Mouse (Mus musculus) forebrain, postnatal 0 days (tissue): Measurements from ENCODE around the gene Sall4. TPM values are rescaled to one million over a fixed set of nuclear protein-coding genes. Genes with fewer than 3 reads are reported as not detected.
"Not testable (repeated sequence)": the region's sequence is repeated elsewhere in the genome, so short reads cannot be mapped to it uniquely, and the experiment has no call there.

ENCODE experiments used
- ATAC-seq: fragments of 200-750 bp; cut with Nextera tagmentation; 2 replicates; pipeline ENCODE4 v1.8.0; 2017; ENCODE audit warnings: mild to moderate bottlenecking, moderate library complexity
- DNase-seq: peaks from one replicate; pipeline ENCODE4 v3.0.0-alpha.2; 2015
- H3K27ac ChIP-seq: fragments of 300-500 bp; sonication (generic); 2 replicates; pipeline ENCODE4 v1.5.1; 2014; ENCODE audit warnings: low read depth, mild to moderate bottlenecking, antibody characterized with exemption, low read length, moderate library complexity, mixed read lengths
- H3K27me3 ChIP-seq: fragments of 300-500 bp; sonication (generic); 2 replicates; pipeline ENCODE4 v1.6.1; 2014; ENCODE audit warnings: mild to moderate bottlenecking, low read length, mixed read lengths; ENCODE audit not compliant: insufficient read depth
- H3K36me3 ChIP-seq: fragments of 300-500 bp; sonication (generic); 2 replicates; pipeline ENCODE4 v1.6.1; 2014; ENCODE audit warnings: mild to moderate bottlenecking, moderate library complexity; ENCODE audit not compliant: insufficient read depth
- H3K4me1 ChIP-seq: fragments of 300-500 bp; sonication (generic); 2 replicates; pipeline ENCODE4 v1.6.1; 2014; ENCODE audit warnings: antibody characterized with exemption; ENCODE audit not compliant: insufficient read depth
- H3K4me2 ChIP-seq: fragments of 300-500 bp; sonication (generic); 2 replicates; pipeline ENCODE4 v1.6.1; 2014; ENCODE audit warnings: low read depth, mild to moderate bottlenecking, moderate library complexity
- H3K4me3 ChIP-seq: fragments of 300-500 bp; sonication (generic); 2 replicates; pipeline ENCODE4 v1.5.1; 2014; ENCODE audit warnings: low read depth, low read length, mixed read lengths
- H3K9ac ChIP-seq: fragments of 300-500 bp; sonication (generic); 2 replicates; pipeline ENCODE4 v1.6.1; 2014; ENCODE audit warnings: mild to moderate bottlenecking
- H3K9me3 ChIP-seq: fragments of 300-500 bp; sonication (generic); 2 replicates; pipeline ENCODE4 v1.6.1; 2016; ENCODE audit warnings: low read length
- CTCF ChIP-seq: sonication (generic); IDR thresholded peaks from 2 replicates; pipeline ENCODE4 v1.5.1; 2016; ENCODE audit warnings: antibody characterized with exemption, control low read depth, low read depth
- WGBS: fragments of 180-500 bp; shearing (Covaris S2); extraction: QIAGEN DNeasy Blood & Tissue Kit; methylation state at CpG from one replicate; pipeline ENCODE4 v1.1.7; 2014; 5-methylcytosine and 5-hydroxymethylcytosine counted together
- polyA plus RNA-seq: library from polyadenylated mRNA; unstranded; fragments of >200 nt; fragmentation: Nextera tagmentation; extraction: Ambion mirVana; gene quantifications from 2 replicates; pipeline ENCODE4 v1.2.1, GENCODE M21; 2015
- total RNA-seq: library from RNA; depleted of rRNA; stranded (reverse); fragments of >200 nt; gene quantifications from 2 replicates; pipeline ENCODE4 v1.2.3, GENCODE M21; 2014

Sall4 gene
- total and polyA plus RNA-seq, 2 experiments from 2014 or later, result 0.06 to 0.10 TPM

DNA sequence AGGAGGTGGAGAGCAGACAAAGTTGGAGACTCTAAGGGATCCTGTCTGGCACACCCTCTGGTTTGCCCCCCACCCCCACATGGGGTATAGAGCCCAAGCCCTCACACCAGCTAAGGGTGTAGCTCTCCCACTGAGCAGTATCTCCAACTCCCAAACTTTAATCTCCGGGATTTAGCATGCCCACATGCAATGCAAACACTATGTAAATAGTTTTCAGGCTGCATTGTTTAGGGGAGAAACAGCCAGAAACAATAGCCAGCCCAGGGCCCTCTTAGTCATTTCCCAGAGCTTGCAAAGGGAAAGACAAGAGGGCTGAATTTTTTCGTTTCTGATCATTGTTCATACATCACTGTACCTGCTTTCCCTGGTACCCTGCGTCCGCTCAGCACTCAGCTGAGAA, 5.8 kb downstream of the Sall4 start:
- no peak overlapping the region for H3K4me3 ChIP-seq

DNA sequence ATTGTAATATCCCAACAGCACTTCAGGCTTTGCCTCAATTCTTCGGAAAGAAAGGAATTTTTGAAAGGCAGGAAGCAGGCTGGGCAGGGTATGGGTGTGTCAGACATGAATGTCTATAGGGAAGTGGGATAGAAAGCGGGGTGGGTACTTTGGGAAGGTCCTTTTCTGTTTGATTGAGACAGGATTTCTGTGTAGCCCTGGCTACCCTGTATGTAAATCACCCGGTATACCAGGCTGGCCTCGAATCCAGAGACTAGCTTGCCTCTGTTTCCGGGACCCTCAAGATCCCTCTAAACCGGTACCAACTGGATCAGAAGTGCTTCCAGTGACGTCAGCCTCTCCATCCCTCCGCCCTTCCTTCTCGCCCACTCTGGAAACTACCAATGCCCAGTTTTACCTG, 6.6 kb downstream of the Sall4 start:
- DNase-seq (no peak), ATAC-seq (no peak)
- 85% methylated on average over 9 of the region's 9 CpGs for WGBS
- Histone ChIP-seq H3K27ac (no peak overlapping the region), H3K4me2 (no peak overlapping the region), H3K4me1 (0 out of 2 replicates have a peak, but pooled peaks cover 4% of the 10 kb centered on the region), H3K4me3 (no peak overlapping the region), H3K9ac (no peak overlapping the region), H3K9me3 (no peaks in the 10 kb centered on the region), H3K27me3 (peaks cover 30% of the 10 kb centered on the region), H3K36me3 (no peaks in the 10 kb centered on the region)
- TF ChIP-seq CTCF, result no peak

More for the DNA sequence above, 5.8 kb downstream of the Sall4 start:
- no peak overlapping the region for H3K27ac ChIP-seq
- no peak for TF ChIP-seq CTCF
- ATAC-seq (no peak), DNase-seq (no peak)
- H3K4me1 ChIP-seq, result peaks cover 4% of the 10 kb centered on the region; the same call in 1 of the 2 replicates
- H3K4me2 ChIP-seq, result no peak overlapping the region
- H3K9me3 ChIP-seq, result no peaks in the 10 kb centered on the region
- H3K27me3 ChIP-seq, result peaks cover 38% of the 10 kb centered on the region
- H3K9ac ChIP-seq, result no peak overlapping the region
- no peaks in the 10 kb centered on the region for H3K36me3 ChIP-seq
- 11% methylated on average over 4 of the region's 4 CpGs for WGBS

DNA sequence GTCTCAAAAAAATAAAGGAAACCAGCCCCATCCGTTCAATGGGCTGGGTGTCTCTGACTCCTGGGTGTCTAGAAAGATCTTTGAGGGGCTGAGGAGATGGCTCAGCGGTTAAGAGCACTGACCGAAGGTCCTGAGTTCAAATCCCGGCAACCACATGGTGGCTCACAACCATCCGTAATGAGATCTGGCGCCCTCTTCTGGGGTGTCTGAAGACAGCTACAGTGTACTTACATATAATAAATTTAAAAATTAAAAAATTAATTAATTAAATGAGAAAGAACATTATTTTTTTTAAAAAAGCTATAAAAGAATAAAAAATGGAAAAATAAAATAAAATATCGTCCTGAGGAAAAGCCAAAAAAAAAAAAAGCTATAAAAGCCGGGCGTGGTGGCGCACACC, 23.3 kb downstream of the Sall4 start:
- H3K4me3 ChIP-seq, H3K4me2 ChIP-seq, H3K9ac ChIP-seq, H3K4me1 ChIP-seq, H3K9me3 ChIP-seq, H3K27me3 ChIP-seq, H3K27ac ChIP-seq, DNase-seq, ATAC-seq, H3K36me3 ChIP-seq: not testable (repeated sequence)
- WGBS, result 89% methylated on average over 10 of the region's 10 CpGs

DNA sequence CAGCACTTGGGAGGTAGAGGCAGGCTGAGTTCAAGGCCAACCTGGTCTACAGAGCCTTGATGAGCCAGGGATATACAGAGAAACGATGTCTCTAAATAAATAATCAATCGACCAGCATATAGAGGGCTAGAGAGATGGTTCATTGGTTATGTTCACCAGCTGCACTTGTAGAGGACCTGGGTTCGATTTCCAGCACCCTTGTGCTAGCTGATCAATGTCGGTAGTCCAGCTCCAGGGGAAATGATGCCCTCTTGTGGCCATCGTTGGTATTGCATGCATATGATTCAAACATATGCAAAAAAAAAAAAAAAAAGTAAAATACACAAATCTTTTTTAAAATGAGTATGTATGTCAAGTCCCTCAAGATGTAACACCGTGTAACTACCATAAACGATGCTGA, 25.1 kb downstream of the Sall4 start:
- Histone ChIP-seq H3K27ac (peak overlapping the region; percentile 98), H3K9ac (no peak overlapping the region; the same call in 1 of the 2 replicates), H3K9me3 (no peaks in the 10 kb centered on the region), H3K4me2 (peak overlapping the region; percentile 56), H3K4me1 (no peaks in the 10 kb centered on the region), H3K36me3 (no peaks in the 10 kb centered on the region), H3K27me3 (no peaks in the 10 kb centered on the region), H3K4me3 (peak overlapping the region; percentile 98)
- peak; percentile 83 for TF ChIP-seq CTCF
- peak; percentile 81 for DNase-seq
- 25% methylated on average over 7 of the region's 7 CpGs for WGBS
- ATAC-seq, result no peak

DNA sequence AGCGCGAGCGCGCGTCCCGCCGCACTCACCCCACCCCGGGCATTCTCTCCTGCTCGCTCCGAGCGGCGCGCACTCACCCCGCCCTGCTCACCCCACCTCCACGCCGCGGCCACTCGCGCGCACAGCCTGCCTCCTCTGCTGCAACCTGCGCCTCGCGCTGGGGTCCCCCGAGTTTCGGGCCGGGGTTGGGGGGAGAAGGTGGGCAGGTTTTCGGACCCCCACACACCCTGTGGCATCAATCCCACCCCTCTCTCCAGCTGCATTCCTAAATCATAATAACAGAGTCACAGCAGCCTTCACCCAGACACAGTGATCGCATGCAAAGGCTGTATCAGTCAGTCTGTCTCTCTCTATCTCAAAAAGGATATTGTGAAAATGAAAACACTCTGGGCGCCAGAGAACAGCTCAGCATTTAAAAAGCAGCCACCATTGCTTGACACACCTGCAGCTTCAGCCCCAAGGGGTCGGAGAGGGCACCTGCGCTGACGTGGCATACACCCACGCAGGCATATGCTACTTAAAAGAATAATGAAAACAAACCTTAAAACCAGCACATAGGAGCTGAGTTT, 25.6 kb downstream of the Sall4 start, which contains the start of gene Atp9a:
Gene Atp9a, minus strand, starts transcription at position 351 of the 569 bp plus-strand sequence.
- Histone ChIP-seq H3K4me2 (peak within 1 kb of the TSS; percentile 56), H3K9ac (peak within 1 kb of the TSS; percentile 99), H3K36me3 (no peaks in the 10 kb centered on the region), H3K27ac (peak within 1 kb of the TSS; percentile 98), H3K9me3 (no peaks in the 10 kb centered on the region), H3K4me1 (no peaks in the 10 kb centered on the region), H3K27me3 (no peaks in the 10 kb centered on the region), H3K4me3 (peak within 1 kb of the TSS; percentile 98)
- ATAC-seq (peak; percentile 79), DNase-seq (peak; percentile 89)
- 6% methylated on average over 30 of the region's 33 CpGs for WGBS
- no peak for TF ChIP-seq CTCF

DNA sequence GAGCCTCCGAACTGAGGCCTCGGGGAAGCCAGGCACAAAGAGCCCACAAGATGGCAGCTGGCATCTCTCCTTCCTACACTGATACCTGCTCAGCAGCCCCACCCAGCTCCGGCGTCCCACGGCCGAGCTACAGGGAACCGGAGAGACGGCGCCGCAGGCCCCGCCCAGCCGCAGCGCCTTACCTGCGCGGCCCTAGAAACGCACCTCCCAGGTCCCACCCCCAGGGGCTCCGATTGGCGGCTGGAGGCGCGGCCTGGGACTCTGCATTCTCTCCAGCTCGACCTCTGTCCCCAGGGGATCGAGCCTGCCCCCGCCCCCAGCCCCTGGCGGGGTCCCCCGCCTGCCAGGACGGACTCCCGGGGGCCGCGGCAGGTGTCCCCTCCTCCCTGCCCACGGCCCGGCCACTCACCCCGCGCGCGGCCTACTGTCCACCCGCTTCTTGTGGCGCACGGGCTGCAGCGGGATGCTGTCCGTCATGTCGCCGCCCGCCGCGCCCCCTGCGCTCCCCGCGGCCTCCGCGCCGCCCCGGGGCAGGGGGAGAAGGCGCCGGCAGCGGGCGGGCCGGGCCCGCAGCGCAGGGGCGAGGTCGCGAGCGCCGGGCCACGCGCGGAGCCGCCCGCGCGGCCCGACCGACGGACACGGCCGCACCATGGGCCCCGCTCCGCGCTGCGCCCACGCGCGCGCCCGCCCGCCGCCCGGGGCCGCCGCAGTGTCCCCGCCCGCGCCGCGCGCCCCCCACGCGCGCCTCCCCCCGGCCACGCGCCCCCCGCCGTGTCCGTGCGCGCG, 26.3 kb downstream of the Sall4 start:
- no peaks in the 10 kb centered on the region for H3K4me1 ChIP-seq
- peak overlapping the region; percentile 56 for H3K4me2 ChIP-seq
- no peaks in the 10 kb centered on the region for H3K9me3 ChIP-seq
- DNase-seq (peak; percentile 89), ATAC-seq (peak; percentile 88)
- H3K9ac ChIP-seq, result peak overlapping the region; percentile 99
- WGBS, result 2% methylated on average over 60 of the region's 108 CpGs
- H3K36me3 ChIP-seq, result no peaks in the 10 kb centered on the region
- H3K27ac ChIP-seq, result peak overlapping the region; percentile 98
- peak; percentile 40 for TF ChIP-seq CTCF
- H3K4me3 ChIP-seq, result peak overlapping the region; percentile 98
- no peaks in the 10 kb centered on the region for H3K27me3 ChIP-seq

DNA sequence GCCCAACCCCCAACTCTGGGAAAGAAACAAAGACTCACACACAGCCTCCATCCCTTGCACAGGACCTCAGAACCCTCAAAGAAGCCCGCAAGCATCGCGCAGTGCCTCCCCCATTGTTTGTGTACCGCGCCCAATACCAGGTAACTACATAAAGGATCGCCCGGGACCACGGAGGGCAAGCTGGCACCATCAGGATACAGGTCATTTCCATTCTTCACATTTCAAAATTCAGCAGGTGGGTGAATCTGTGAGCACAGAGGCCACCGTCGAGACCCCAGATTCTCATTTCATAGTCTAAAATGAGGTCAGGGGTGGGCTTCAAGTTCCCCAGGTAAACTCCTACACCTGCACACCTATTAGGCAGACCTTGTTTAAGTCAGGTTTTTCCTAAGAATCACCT, 27.2 kb downstream of the Sall4 start:
- H3K36me3 ChIP-seq, result no peaks in the 10 kb centered on the region
- no peaks in the 10 kb centered on the region for H3K9me3 ChIP-seq
- no peak for ATAC-seq
- DNase-seq, result no peak
- H3K4me1 ChIP-seq, result no peaks in the 10 kb centered on the region
- peak overlapping the region; percentile 98 for H3K27ac ChIP-seq
- 84% methylated on average over 10 of the region's 10 CpGs for WGBS
- no peaks in the 10 kb centered on the region for H3K27me3 ChIP-seq
- peak overlapping the region; percentile 56 for H3K4me2 ChIP-seq
- TF ChIP-seq CTCF, result no peak
- H3K9ac ChIP-seq, result peak overlapping the region; percentile 99
- H3K4me3 ChIP-seq, result peak overlapping the region; percentile 98
